Mouse (Mus musculus): ENCODE results near the gene Sugt1.

- no peak for TF ChIP-seq EP300 (IDR thresholded peaks at IDR 0.05; ENCODE audit: low read depth)
- TF ChIP-seq CTCF (IDR thresholded peaks at IDR 0.05; ENCODE audit: low read depth) = no peak
Measured at GRCm38 (mm10) chr14:79549343-79549742, 38.1 kb upstream of the Sugt1 start.
